Mouse (Mus musculus): ENCODE data around the gene Ceacam1. TPM values are rescaled to one million over a fixed set of nuclear protein-coding genes. Genes with fewer than 3 reads are reported as not detected.

The Ceacam1 gene
- total RNA-seq (2023): under 1 TPM; 0.96 to 0.98 TPM

GRCm38 (mm10) chr7:25477091-25477751 is at the start of gene Ceacam1:
Gene Ceacam1, minus strand, starts transcription at chr7:25477603.

GRCm38 (mm10) chr7:25412833-25413441 is 64.5 kb downstream of the Ceacam1 start, which contains the start of gene Cxcl17:
Gene Cxcl17, minus strand, starts transcription at chr7:25412886.

Other genes with a start within 250 kb of the Ceacam1 start
- 10 to 100 TPM; 89.3 to 97.2 TPM for gene Gsk3a, start 239.8 kb downstream of the Ceacam1 start, total RNA-seq (2023)
- 10 to 100 TPM; 31.8 to 35.1 TPM for gene Erf, start 226.8 kb downstream of the Ceacam1 start, total RNA-seq (2023)
- gene Cic, start 209.9 kb downstream of the Ceacam1 start, total RNA-seq (2023): 100 to 1,000 TPM; 327 to 328 TPM
- gene Pafah1b3, start 179.6 kb downstream of the Ceacam1 start, total RNA-seq (2023): 10 to 100 TPM; 13.4 to 13.5 TPM
- not detected for gene Prr19, start 176.2 kb downstream of the Ceacam1 start, total RNA-seq (2023)
- not detected for gene Tmem145, start 171.5 kb downstream of the Ceacam1 start, total RNA-seq (2023)
- 1 to 10 TPM; 1.3 to 1.4 TPM for gene Megf8, start 160.4 kb downstream of the Ceacam1 start, total RNA-seq (2023)
- gene Cnfn, start 107.9 kb downstream of the Ceacam1 start, total RNA-seq (2023): not detected
- gene Lipe, start 78.9 kb downstream of the Ceacam1 start, total RNA-seq (2023): 10 to 100 TPM; 10.7 to 14.0 TPM
- gene Cxcl17, start 64.7 kb downstream of the Ceacam1 start, total RNA-seq (2023): not detected
- not detected for gene Ceacam2, start 62.3 kb upstream of the Ceacam1 start, total RNA-seq (2023)
- gene Erich4, start 138.3 kb upstream of the Ceacam1 start, total RNA-seq (2023): under 1 TPM in 1 of 2 experiments, not detected in 1; 0.65 TPM
- 10 to 100 TPM; 61.9 to 63.2 TPM for gene Dmac2, start 141.8 kb upstream of the Ceacam1 start, total RNA-seq (2023)
- gene B3gnt8, start 149.1 kb upstream of the Ceacam1 start, total RNA-seq (2023): 1 to 10 TPM in 1 of 2 experiments, under 1 TPM in 1; 0.86 to 1.0 TPM
- gene Bckdha, start 181.4 kb upstream of the Ceacam1 start, total RNA-seq (2023): 10 to 100 TPM; 23.2 to 24.9 TPM
- 10 to 100 TPM; 61.8 to 67.1 TPM for gene Exosc5, start 181.6 kb upstream of the Ceacam1 start, total RNA-seq (2023)
- gene Tmem91, start 197.6 kb upstream of the Ceacam1 start, total RNA-seq (2023): under 1 TPM in 1 of 2 experiments, not detected in 1; 0.35 TPM
- 10 to 100 TPM; 24.0 to 24.8 TPM for gene B9d2, start 203.2 kb upstream of the Ceacam1 start, total RNA-seq (2023)
- 100 to 1,000 TPM; 147 to 150 TPM for gene Tgfb1, start 209.4 kb upstream of the Ceacam1 start, total RNA-seq (2023)
- gene Ccdc97, start 241.5 kb upstream of the Ceacam1 start, total RNA-seq (2023): 100 to 1,000 TPM; 106 to 113 TPM

All from T-cell, adult 66 days (primary cell).